Mouse (Mus musculus): ENCODE data around the gene Gm49403. TPM values are rescaled to one million over a fixed set of nuclear protein-coding genes. Genes with fewer than 3 reads are reported as not detected.

Gene Gm49403
- polyA plus RNA-seq, 1 experiment from 2014 or later, result not detected

GRCm38 (mm10) chr19:8886916-8887584 lies 3.3 kb downstream of the Gm49403 start:
- no peak overlapping the region for H3K9ac ChIP-seq (ENCODE audit: low read depth, low read length)
- H3K36me3 ChIP-seq (ENCODE audit: insufficient read depth, low read length), result no peaks in the 10 kb centered on the region
- peak; percentile 23 for DNase-seq (ENCODE audit: low spot score)
- WGBS, result 48% methylated on average over 1 of the region's 1 CpGs
- H3K9me3 ChIP-seq (replicated peaks; ENCODE audit: low read length), result no peaks in the 10 kb centered on the region
- ATAC-seq (replicated peaks; ENCODE audit: low FRiP score, low read depth), result no peak
- no peak overlapping the region for H3K4me3 ChIP-seq (replicated peaks; ENCODE audit: low read depth, low read length)
- no peaks in the 10 kb centered on the region for H3K27me3 ChIP-seq (ENCODE audit: insufficient read depth, low read length)
- no peak for TF ChIP-seq CTCF (IDR thresholded peaks at IDR 0.05; ENCODE audit: low read depth)
- H3K4me2 ChIP-seq (ENCODE audit: low read length), result peak overlapping the region; percentile 72; the same call in 1 of the 2 replicates
- no peak overlapping the region for H3K27ac ChIP-seq
- 0 out of 2 replicates have a peak, but pooled peaks cover 5% of the 10 kb centered on the region for H3K4me1 ChIP-seq (replicated peaks; ENCODE audit: insufficient read depth, low read length)

- peak overlapping the region; percentile 70 for H3K4me3 ChIP-seq (replicated peaks; ENCODE audit: low read depth, low read length)
- H3K4me2 ChIP-seq (ENCODE audit: low read length), result peak overlapping the region; percentile 72
- peak overlapping the region; percentile 91; the same call in 1 of the 2 replicates for H3K27ac ChIP-seq
- no peaks in the 10 kb centered on the region for H3K9me3 ChIP-seq (replicated peaks; ENCODE audit: low read length)
- 15% methylated on average over 19 of the region's 19 CpGs for WGBS
- peak overlapping the region; percentile 75 for H3K9ac ChIP-seq (ENCODE audit: low read depth, low read length)
- no peak for TF ChIP-seq CTCF (IDR thresholded peaks at IDR 0.05; ENCODE audit: low read depth)
- ATAC-seq (replicated peaks; ENCODE audit: low FRiP score, low read depth) (no peak), DNase-seq (ENCODE audit: low spot score) (peak; percentile 9)
- H3K27me3 ChIP-seq (ENCODE audit: insufficient read depth, low read length), result no peaks in the 10 kb centered on the region
- 0 out of 2 replicates have a peak, but pooled peaks cover 5% of the 10 kb centered on the region for H3K4me1 ChIP-seq (replicated peaks; ENCODE audit: insufficient read depth, low read length)
- H3K36me3 ChIP-seq (ENCODE audit: insufficient read depth, low read length), result no peaks in the 10 kb centered on the region
Observed at GRCm38 (mm10) chr19:8887585-8888463, 4.1 kb downstream of the Gm49403 start.

- under 1% methylated on average over 58 of the region's 58 CpGs for WGBS
Observed at GRCm38 (mm10) chr19:8888511-8889385, 5.0 kb downstream of the Gm49403 start, which contains the start of the genes 1810009A15Rik and Gm49416. Gene 1810009A15Rik, plus strand, starts transcription at chr19:8888853. Gene Gm49416, plus strand, starts transcription at chr19:8888926.

GRCm38 (mm10) chr19:8892829-8893766 lies 9.4 kb downstream of the Gm49403 start, which contains the start of gene Ints5:
Gene Ints5, plus strand, starts transcription at chr19:8893005.
- peak; percentile 94 for DNase-seq (ENCODE audit: low spot score)
- Histone ChIP-seq H3K9ac (ENCODE audit: low read depth, low read length) (peak within 1 kb of the TSS; percentile 88), H3K9me3 (replicated peaks; ENCODE audit: low read length) (no peaks in the 10 kb centered on the region), H3K4me3 (replicated peaks; ENCODE audit: low read depth, low read length) (peak within 1 kb of the TSS; percentile 77), H3K27me3 (ENCODE audit: insufficient read depth, low read length) (no peaks in the 10 kb centered on the region), H3K36me3 (ENCODE audit: insufficient read depth, low read length) (0 out of 2 replicates have a peak, but pooled peaks cover 3% of the 10 kb centered on the region), H3K4me2 (ENCODE audit: low read length) (peak within 1 kb of the TSS; percentile 88), H3K27ac (peak within 1 kb of the TSS; percentile 88), H3K4me1 (replicated peaks; ENCODE audit: insufficient read depth, low read length) (peaks cover 7% of the 10 kb centered on the region; the same call in 1 of the 2 replicates)
- peak; percentile 34; the same call in 1 of the 2 replicates for ATAC-seq (replicated peaks; ENCODE audit: low FRiP score, low read depth)
- TF ChIP-seq CTCF (IDR thresholded peaks at IDR 0.05; ENCODE audit: low read depth), result no peak
- 3% methylated on average over 54 of the region's 54 CpGs for WGBS

More at GRCm38 (mm10) chr19:8888511-8889385, 5.0 kb downstream of the Gm49403 start, which contains the start of the genes 1810009A15Rik and Gm49416:
- peak within 1 kb of the TSS; percentile 72 for H3K4me2 ChIP-seq (ENCODE audit: low read length)
- TF ChIP-seq CTCF (IDR thresholded peaks at IDR 0.05; ENCODE audit: low read depth), result no peak
- H3K4me3 ChIP-seq (replicated peaks; ENCODE audit: low read depth, low read length), result peak within 1 kb of the TSS; percentile 70
- H3K27me3 ChIP-seq (ENCODE audit: insufficient read depth, low read length), result no peaks in the 10 kb centered on the region
- ATAC-seq (replicated peaks; ENCODE audit: low FRiP score, low read depth) (peak; percentile 96), DNase-seq (ENCODE audit: low spot score) (peak; percentile 99)
- H3K4me1 ChIP-seq (replicated peaks; ENCODE audit: insufficient read depth, low read length), result 0 out of 2 replicates have a peak, but pooled peaks cover 5% of the 10 kb centered on the region
- peak within 1 kb of the TSS; percentile 75 for H3K9ac ChIP-seq (ENCODE audit: low read depth, low read length)
- H3K27ac ChIP-seq, result peak within 1 kb of the TSS; percentile 91
- H3K9me3 ChIP-seq (replicated peaks; ENCODE audit: low read length), result no peaks in the 10 kb centered on the region
- H3K36me3 ChIP-seq (ENCODE audit: insufficient read depth, low read length), result no peaks in the 10 kb centered on the region
